Mouse (Mus musculus) retina, postnatal 7 days (tissue): ENCODE measurements around the gene Frmpd1.

Experiments used
- DNase-seq: peaks from one replicate; pipeline ENCODE4 v3.0.0-alpha.2; 2012; ENCODE audit warnings: low read depth, low spot score

The Frmpd1 gene

DNA sequence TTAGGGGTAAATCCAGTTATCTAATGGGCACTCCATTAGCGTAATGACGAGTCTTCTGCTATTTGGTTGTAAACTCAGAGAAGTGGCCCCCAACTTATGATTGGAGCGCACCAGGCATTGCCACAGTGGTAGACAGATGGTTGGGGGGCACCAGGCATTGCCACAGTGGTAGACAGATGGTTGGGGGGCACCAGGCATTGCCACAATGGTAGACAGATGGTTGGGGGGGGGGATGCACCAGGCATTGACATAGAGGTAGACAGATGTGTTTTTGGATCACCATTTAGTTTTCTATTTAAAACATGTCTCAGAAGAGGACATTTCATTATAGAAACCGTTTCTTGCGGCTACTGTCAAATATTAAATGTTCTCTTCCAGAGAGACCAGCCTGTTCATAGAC lies 53.6 kb downstream of the Frmpd1 start:
- DNase-seq = no peak

DNA sequence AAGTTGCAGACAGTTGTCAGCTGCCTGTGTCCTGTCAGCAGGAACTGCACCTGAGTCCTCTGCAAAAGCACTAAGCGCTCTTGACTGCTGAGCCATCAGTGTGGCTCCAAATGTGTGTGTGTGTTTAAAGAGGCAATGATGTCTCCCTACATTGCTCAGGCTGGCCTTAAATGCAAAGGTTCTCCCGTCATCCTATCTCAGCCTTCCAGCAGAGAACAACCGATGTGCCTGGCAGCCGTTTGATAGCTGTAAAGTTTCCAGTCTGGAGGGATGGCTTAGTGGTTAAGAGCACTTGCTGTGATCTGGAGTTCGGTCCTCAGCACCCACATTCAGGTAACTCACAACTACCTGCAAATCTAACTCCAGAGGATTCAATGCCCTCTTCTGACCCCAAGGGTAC lies 56.7 kb downstream of the Frmpd1 start:
- no peak for DNase-seq

- DNase-seq = no peak
Measured at GRCm38 (mm10) chr4:45242163-45242562, 57.5 kb downstream of the Frmpd1 start.

- no peak for DNase-seq
Measured at GRCm38 (mm10) chr4:45243211-45243902, 58.7 kb downstream of the Frmpd1 start.

GRCm38 (mm10) chr4:45251265-45251664 lies 66.6 kb downstream of the Frmpd1 start:
- no peak for DNase-seq

GRCm38 (mm10) chr4:45252861-45253262 lies 68.2 kb downstream of the Frmpd1 start:
- DNase-seq = no peak

- DNase-seq = no peak
Measured at GRCm38 (mm10) chr4:45253839-45254601, 69.3 kb downstream of the Frmpd1 start.

- no peak for DNase-seq
Measured at GRCm38 (mm10) chr4:45259232-45259832, 74.7 kb downstream of the Frmpd1 start.

- no peak for DNase-seq
Measured at GRCm38 (mm10) chr4:45261551-45261950, 76.9 kb downstream of the Frmpd1 start.

DNA sequence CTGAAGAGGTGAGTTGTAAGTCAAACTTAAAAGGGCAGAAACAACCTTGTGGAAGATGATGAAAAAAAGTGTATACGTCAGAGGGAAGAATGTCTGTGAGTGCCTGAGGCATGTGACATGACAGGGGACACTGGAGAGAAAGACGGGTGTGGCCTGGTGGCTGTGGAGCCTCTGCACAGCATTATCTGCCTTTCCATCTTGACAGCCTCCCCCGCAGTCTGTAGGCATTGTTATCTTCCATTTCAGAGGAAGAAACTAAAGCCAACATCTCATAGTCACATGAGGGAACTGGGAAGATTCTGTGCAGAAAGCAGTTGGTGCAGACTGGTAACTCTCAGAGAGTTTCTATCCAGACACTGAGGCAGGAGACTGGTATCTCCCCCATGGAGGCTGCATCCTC lies 83.2 kb downstream of the Frmpd1 start:
- no peak for DNase-seq

DNA sequence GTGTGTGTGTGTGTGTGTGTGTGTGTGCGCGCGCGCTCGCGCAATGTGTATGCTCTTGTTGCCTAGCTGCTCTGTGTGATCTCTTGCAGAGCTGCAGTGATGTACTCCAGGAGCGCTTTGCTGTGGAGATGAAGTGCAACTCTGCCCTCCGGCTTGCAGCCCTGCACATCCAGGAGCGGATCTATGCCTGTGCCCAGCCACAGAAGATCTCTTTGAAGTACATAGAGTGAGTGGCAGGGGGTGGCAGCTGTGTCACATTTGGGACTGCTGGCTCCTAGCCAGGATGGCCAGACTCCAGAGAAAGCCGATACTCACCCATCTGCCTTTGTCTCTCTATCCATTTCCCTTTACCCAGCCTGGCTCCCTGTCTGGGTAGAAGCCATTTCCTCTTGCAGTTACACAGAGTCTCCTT lies 86.4 kb downstream of the Frmpd1 start:
- DNase-seq = no peak

- no peak for DNase-seq
Measured at GRCm38 (mm10) chr4:45275770-45276169, 91.1 kb downstream of the Frmpd1 start.

GRCm38 (mm10) chr4:45279292-45279691 lies 94.6 kb downstream of the Frmpd1 start:
- DNase-seq = no peak

GRCm38 (mm10) chr4:45279981-45280548 lies 95.4 kb downstream of the Frmpd1 start:
- DNase-seq = peak; percentile 69

DNA sequence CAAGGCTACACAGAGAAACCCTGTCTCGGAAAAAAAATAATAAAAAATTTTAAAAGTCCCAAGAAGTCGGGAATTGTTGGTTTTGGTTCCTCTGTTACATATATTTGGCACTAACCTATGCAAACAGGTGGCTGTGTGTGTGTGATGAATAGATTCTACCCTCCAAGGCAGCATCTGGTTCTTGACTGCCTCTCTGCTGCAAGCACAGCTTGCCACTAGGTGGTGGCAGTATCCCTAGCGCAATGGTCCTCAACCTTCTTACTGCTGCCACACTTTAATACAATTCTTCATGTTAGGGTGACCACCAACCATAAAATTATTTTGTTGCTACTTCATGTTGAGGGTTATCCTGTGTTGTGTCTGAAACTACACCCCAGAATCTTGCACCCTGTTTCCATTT lies 101.6 kb downstream of the Frmpd1 start:
- no peak for DNase-seq

DNA sequence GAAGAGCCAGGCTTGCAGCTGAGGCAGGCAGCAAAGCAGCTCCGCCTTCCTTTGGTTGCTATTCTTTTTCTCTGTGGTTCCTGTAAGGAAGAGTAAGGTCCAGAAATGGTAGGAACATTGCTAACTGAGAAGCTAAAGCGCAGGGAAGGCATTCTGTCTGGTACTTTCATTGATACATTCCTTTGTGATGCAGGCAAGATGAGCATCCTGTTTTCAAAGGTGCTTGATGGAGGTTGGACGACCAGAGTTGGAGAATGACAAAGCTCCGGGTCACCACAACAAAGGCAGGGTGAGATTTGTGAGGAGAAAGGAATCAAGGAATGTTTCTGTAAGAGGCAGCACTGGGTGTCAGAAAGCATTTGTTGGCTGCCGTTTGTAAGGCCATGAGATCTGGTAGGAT lies 103.2 kb downstream of the Frmpd1 start:
- DNase-seq = no peak

DNA sequence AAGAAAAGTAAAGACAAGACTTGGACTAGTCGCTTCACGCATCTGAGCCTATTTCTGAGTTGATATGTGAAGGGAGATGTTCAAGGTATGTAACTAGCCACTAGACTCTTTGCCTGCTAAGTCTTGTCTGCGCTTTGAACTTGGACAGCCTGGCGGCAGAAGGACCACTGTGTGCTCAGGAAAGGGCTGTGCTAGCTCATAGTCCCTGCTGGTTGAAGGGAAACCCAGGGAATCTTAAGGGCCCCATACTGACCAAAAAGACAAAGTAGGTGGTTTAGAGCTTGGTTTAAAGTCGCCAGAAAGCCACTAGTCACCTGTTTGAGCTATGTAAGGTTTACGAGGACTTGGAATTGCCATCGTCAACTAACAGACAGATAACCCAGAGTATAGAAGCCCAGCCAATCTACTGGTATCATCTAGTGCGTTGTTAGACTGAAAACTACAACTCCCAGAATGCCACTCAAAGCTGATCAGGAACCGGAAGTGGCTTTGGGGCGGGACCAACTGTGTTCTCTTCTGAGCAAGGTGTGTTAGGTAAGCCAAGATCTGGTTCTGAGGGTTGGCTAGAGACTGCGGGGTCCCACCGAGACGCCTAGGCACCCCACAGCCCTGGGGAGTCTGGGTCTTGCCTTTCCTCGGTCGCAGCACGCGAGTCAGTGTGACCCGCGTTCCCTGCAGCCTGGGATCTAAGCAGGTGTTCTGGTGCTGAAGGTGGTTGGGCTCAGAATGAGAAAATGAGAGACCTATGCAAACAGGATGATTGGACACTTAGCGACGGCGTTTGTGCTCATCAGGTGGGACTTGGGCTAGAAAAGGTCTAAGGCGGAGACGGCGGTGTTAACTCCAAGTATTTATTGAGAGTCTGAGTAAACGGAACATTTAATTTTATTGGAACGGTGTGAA lies 112.2 kb downstream of the Frmpd1 start, which contains the start of gene Trmt10b:
Gene Trmt10b, plus strand, starts transcription at position 466 of the 903 bp plus-strand sequence.
- DNase-seq = peak; percentile 74

- DNase-seq = no peak
Measured at GRCm38 (mm10) chr4:45305536-45305935, 120.9 kb downstream of the Frmpd1 start.

DNA sequence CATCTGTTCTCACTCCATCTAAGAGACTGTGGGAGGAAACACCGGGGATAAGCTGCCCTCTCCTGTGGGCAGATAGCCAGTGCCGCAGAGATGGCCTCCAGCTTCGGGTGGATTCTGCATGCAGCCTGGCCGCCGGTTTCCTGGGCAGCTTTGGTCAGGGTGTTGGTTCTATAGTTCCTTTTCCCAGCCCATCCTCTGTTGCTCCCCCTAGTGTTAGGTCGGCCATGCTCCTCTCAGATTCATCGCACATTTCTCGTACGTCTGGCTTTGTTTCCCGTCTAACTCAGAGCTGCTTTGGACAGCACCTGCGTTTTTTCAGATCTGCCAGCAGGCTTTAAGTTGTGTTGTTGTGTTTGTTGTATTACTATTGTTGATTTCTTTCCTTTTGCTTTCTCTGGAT lies 123.4 kb downstream of the Frmpd1 start:
- no peak for DNase-seq

DNA sequence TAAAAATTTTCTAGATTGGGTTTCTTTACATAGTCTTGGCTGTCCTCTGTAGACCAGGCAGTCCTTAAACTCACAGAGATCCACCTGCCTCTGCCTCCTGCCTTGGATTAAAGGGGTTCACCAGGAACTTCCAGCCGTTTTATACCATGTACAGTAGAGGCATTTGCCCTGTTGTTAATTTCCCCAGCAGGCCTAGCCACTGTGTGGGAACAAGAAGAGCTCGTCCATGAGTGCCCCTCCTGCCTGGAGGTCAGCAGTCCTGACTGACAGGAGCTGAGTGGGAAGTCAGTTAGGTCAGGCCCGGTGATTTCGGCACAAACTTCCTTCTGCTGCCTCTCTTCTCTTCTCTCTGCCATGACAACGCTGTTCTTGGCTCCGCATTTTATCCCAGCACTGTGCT lies 123.9 kb downstream of the Frmpd1 start:
- DNase-seq = no peak

- DNase-seq = no peak
Measured at GRCm38 (mm10) chr4:45311056-45311455, 126.4 kb downstream of the Frmpd1 start.
